Mouse (Mus musculus): ENCODE data around the gene Dapk2.

GRCm38 (mm10) chr9:66239691-66240090, 81.7 kb downstream of the Dapk2 start:
- TF ChIP-seq CTCF (IDR thresholded peaks at IDR 0.05; ENCODE audit: low read depth, low read length) (no peak), POLR2A (IDR thresholded peaks at IDR 0.05; ENCODE audit: borderline replicate concordance, low read depth, low read length) (no peak)
